Mouse (Mus musculus) brain, embryonic 14.5 days (tissue): ENCODE results near the gene 1810049J17Rik.

Source experiments
- CTCF ChIP-seq: fragments of 200-500 bp; IDR thresholded peaks from 2 replicates; pipeline ENCODE4 v1.5.1; 2012; ENCODE audit warnings: inconsistent platforms, mild to moderate bottlenecking, moderate library complexity, borderline replicate concordance; ENCODE audit not compliant: insufficient read depth, insufficient read length; ENCODE audit errors: extremely low read depth
- POLR2A ChIP-seq: fragments of 200-500 bp; IDR thresholded peaks from 2 replicates; pipeline ENCODE4 v1.6.1; 2012; ENCODE audit warnings: mild to moderate bottlenecking, inconsistent platforms, borderline replicate concordance; ENCODE audit not compliant: poor library complexity, insufficient read depth, insufficient read length, severe bottlenecking; ENCODE audit errors: extremely low read depth

DNA sequence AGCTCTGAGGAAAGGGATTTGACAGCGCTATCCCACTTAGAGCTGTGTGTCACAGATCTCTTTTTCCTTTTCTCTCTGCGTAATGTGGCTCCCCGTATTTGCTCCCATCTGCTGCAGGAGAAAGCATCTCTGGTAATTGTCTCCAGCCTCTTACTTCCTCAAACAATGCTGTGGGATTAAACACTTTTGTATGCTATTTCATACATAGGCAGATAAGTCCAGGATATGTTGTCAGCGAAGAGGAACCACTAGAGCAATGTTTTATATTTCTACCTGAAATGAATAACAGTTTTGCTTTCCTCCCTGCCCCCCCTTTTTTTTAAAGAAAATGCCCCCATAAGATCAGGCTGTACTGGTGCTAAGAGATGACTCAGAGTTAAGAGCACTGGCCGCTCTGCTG, 13.2 kb downstream of the 1810049J17Rik start:
- no peak for TF ChIP-seq CTCF
- no peak for TF ChIP-seq POLR2A
